Mouse (Mus musculus) layer of hippocampus, adult 8-10 months (tissue): ENCODE measurements at regions not wholly inside any gene's neighbourhood (a gene's known extent, or its start where the extent isn't known, plus 50 kb on each side); places are given as distances from the start of the nearest gene placed in this dataset.

Experiments
- DNase-seq, 2 experiments: peaks; one replicate each; pipeline ENCODE4 v3.0.0; 2022; ENCODE audit warnings: low spot score in 2 of 2

- DNase-seq: no peak
Measured at GRCm38 (mm10) chr15:87201055-87201454, 343.0 kb upstream of the Fam19a5 start.

- no peak for DNase-seq
Measured at GRCm38 (mm10) chr15:87229951-87230350, 314.1 kb upstream of the Fam19a5 start.

GRCm38 (mm10) chr15:87236096-87236495 is 308.0 kb upstream of the Fam19a5 start:
- DNase-seq: no peak

GRCm38 (mm10) chr15:87239057-87239456 is 305.0 kb upstream of the Fam19a5 start:
- DNase-seq: no peak

GRCm38 (mm10) chr15:87261497-87261896 is 282.6 kb upstream of the Fam19a5 start:
- DNase-seq: no peak

- no peak for DNase-seq
Measured at GRCm38 (mm10) chr15:87264906-87265305, 279.2 kb upstream of the Fam19a5 start.

- no peak for DNase-seq
Measured at GRCm38 (mm10) chr15:87290987-87291529, 253.0 kb upstream of the Fam19a5 start.

- DNase-seq: no peak
Measured at GRCm38 (mm10) chr15:87319896-87320295, 224.2 kb upstream of the Fam19a5 start.

- DNase-seq: no peak
Measured at GRCm38 (mm10) chr15:87321067-87321985, 222.8 kb upstream of the Fam19a5 start.

GRCm38 (mm10) chr15:87325389-87325788 is 218.7 kb upstream of the Fam19a5 start:
- DNase-seq: no peak

- no peak for DNase-seq
Measured at GRCm38 (mm10) chr15:87326281-87326680, 217.8 kb upstream of the Fam19a5 start.

GRCm38 (mm10) chr15:87332441-87332840 is 211.7 kb upstream of the Fam19a5 start:
- no peak for DNase-seq

- DNase-seq: no peak
Measured at GRCm38 (mm10) chr15:87333527-87333926, 210.6 kb upstream of the Fam19a5 start.

GRCm38 (mm10) chr15:87334430-87334829 is 209.7 kb upstream of the Fam19a5 start:
- no peak for DNase-seq

- DNase-seq: no peak
Measured at GRCm38 (mm10) chr15:87335324-87335723, 208.8 kb upstream of the Fam19a5 start.

GRCm38 (mm10) chr15:87335737-87336136 is 208.4 kb upstream of the Fam19a5 start:
- DNase-seq: peak; percentile 51 to 67

GRCm38 (mm10) chr15:87339904-87340303 is 204.2 kb upstream of the Fam19a5 start:
- peak; percentile 29 to 72 for DNase-seq

GRCm38 (mm10) chr15:87342656-87343055 is 201.4 kb upstream of the Fam19a5 start:
- no peak for DNase-seq

GRCm38 (mm10) chr15:87345826-87346225 is 198.3 kb upstream of the Fam19a5 start:
- DNase-seq: no peak

GRCm38 (mm10) chr15:87349533-87350247 is 194.4 kb upstream of the Fam19a5 start:
- DNase-seq: no peak

GRCm38 (mm10) chr15:87352812-87353211 is 191.3 kb upstream of the Fam19a5 start:
- DNase-seq: no peak

GRCm38 (mm10) chr15:87353886-87354285 is 190.2 kb upstream of the Fam19a5 start:
- no peak for DNase-seq
